In genomic region chr12:76195912-76196708, GRCm38 (mm10) we compare ENCODE assay signal across 8 mouse cellular contexts. TPM values are rescaled to one million over a fixed set of nuclear protein-coding genes. Genes with fewer than 3 reads are reported as not detected.
A peak's percentile ranks its signal among the peaks of the same experiment; 100 is the strongest.
DNase-seq lines count a peak whose midpoint lies in the region; ATAC-seq and TF ChIP-seq lines count a peak whose summit lies in the region.

No protein-coding gene starts in this region.

- peak overlapping the region; percentile 33 for H3K4me3 ChIP-seq in forebrain, embryonic 14.5 days (ENCODE audit: low read depth, low read length)
- H3K4me3 ChIP-seq in liver, embryonic 16.5 days (ENCODE audit: low read depth, low read length), result peak overlapping the region; percentile 46
- peak overlapping the region; percentile 34 for H3K4me3 ChIP-seq in neural tube, embryonic 12.5 days
- peak overlapping the region; percentile 34 for H3K4me3 ChIP-seq in stomach, postnatal 0 days (ENCODE audit: low read depth, low read length)

- ATAC-seq in forebrain, embryonic 14.5 days, result peak; percentile 79
- peak; percentile 93 for ATAC-seq in liver, embryonic 16.5 days (ENCODE audit: low read depth)
- peak; percentile 85 for ATAC-seq in neural tube, embryonic 12.5 days (ENCODE audit: low FRiP score, low read depth)
- peak; percentile 92 for ATAC-seq in stomach, postnatal 0 days (ENCODE audit: low FRiP score, low TSS enrichment)

- no peak overlapping the region for H3K27ac ChIP-seq in forebrain, embryonic 14.5 days (ENCODE audit: low read depth, low read length)
- H3K27ac ChIP-seq in liver, embryonic 16.5 days (ENCODE audit: low read length), result no peak overlapping the region
- H3K27ac ChIP-seq in neural tube, embryonic 12.5 days, result no peak overlapping the region
- H3K27ac ChIP-seq in stomach, postnatal 0 days (replicated peaks), result peak overlapping the region; percentile 79

- under 1% methylated on average over 22 of the region's 22 CpGs for WGBS in forebrain, embryonic 14.5 days
- 1% methylated on average over 22 of the region's 22 CpGs for WGBS in liver, embryonic 16.5 days (ENCODE audit: insufficient replicate concordance)
- WGBS in neural tube, embryonic 12.5 days, result under 1% methylated on average over 22 of the region's 22 CpGs
- 1% methylated on average over 22 of the region's 22 CpGs for WGBS in stomach, postnatal 0 days

- peak overlapping the region; percentile 86 for H3K4me2 ChIP-seq in forebrain, embryonic 14.5 days (ENCODE audit: low read length)
- H3K4me2 ChIP-seq in liver, embryonic 16.5 days (ENCODE audit: low read depth, low read length), result peak overlapping the region; percentile 75
- peak overlapping the region; percentile 91 for H3K4me2 ChIP-seq in neural tube, embryonic 12.5 days (replicated peaks)
- peak overlapping the region; percentile 75 for H3K4me2 ChIP-seq in stomach, postnatal 0 days (replicated peaks; ENCODE audit: low read depth)

- TF ChIP-seq EP300 in stomach, postnatal 0 days (optimal IDR thresholded peaks at IDR 0.05), result no peak

- intact Hi-C loops in heart, postnatal 10 days (cut with DNase I), result loop anchor here (5.0 kb wide), 1 partner anchor 146 kb away; no protein-coding TSS in a partner anchor

- no peaks in the 10 kb centered on the region for H3K9me3 ChIP-seq in forebrain, embryonic 14.5 days (replicated peaks; ENCODE audit: control insufficient read depth, low read length)
- H3K9me3 ChIP-seq in liver, embryonic 16.5 days (replicated peaks; ENCODE audit: control insufficient read depth, low read length), result no peaks in the 10 kb centered on the region
- H3K9me3 ChIP-seq in neural tube, embryonic 12.5 days, result no peaks in the 10 kb centered on the region
- H3K9me3 ChIP-seq in stomach, postnatal 0 days (ENCODE audit: control insufficient read depth, low read length), result no peaks in the 10 kb centered on the region

- H3K27me3 ChIP-seq in forebrain, embryonic 14.5 days (replicated peaks; ENCODE audit: control insufficient read depth, insufficient read depth, low read length), result no peaks in the 10 kb centered on the region; the same call in 1 of the 2 replicates
- no peaks in the 10 kb centered on the region for H3K27me3 ChIP-seq in liver, embryonic 16.5 days (ENCODE audit: control insufficient read depth, insufficient read depth, low read depth, low read length)
- H3K27me3 ChIP-seq in neural tube, embryonic 12.5 days (replicated peaks), result peaks cover 3% of the 10 kb centered on the region; the same call in 1 of the 2 replicates
- H3K27me3 ChIP-seq in stomach, postnatal 0 days (ENCODE audit: control insufficient read depth, insufficient read depth, low read length), result no peaks in the 10 kb centered on the region

- peak overlapping the region; percentile 60 for H3K9ac ChIP-seq in forebrain, embryonic 14.5 days (ENCODE audit: low read length)
- peak overlapping the region; percentile 14; the same call in 1 of the 2 replicates for H3K9ac ChIP-seq in liver, embryonic 16.5 days (ENCODE audit: low read depth, low read length)
- H3K9ac ChIP-seq in neural tube, embryonic 12.5 days, result peak overlapping the region; percentile 41; the same call in 1 of the 2 replicates
- peak overlapping the region; percentile 52 for H3K9ac ChIP-seq in stomach, postnatal 0 days (ENCODE audit: low read length)

- DNase-seq in ES-CJ7 (ENCODE audit: low read depth, low spot score), result peak; percentile 90
- DNase-seq in cerebellum, adult 11-12 months, result peak; percentile 82
- DNase-seq in forebrain, embryonic 14.5 days (ENCODE audit: low spot score), result peak; percentile 82
- DNase-seq in heart, postnatal 10 days, result peak; percentile 87 to 88
- peak; percentile 94 to 95 for DNase-seq in kidney, postnatal 36 days
- DNase-seq in stomach, postnatal 0 days (ENCODE audit: low spot score), result peak; percentile 94

- peaks cover 6% of the 10 kb centered on the region; the same call in 1 of the 2 replicates for H3K4me1 ChIP-seq in forebrain, embryonic 14.5 days (ENCODE audit: control insufficient read depth, insufficient read depth, low read length)
- peaks cover 12% of the 10 kb centered on the region for H3K4me1 ChIP-seq in liver, embryonic 16.5 days (ENCODE audit: control insufficient read depth, low read depth, low read length)
- H3K4me1 ChIP-seq in neural tube, embryonic 12.5 days, result no peaks in the 10 kb centered on the region; the same call in 1 of the 2 replicates
- peaks cover 3% of the 10 kb centered on the region; the same call in 1 of the 2 replicates for H3K4me1 ChIP-seq in stomach, postnatal 0 days (replicated peaks; ENCODE audit: control insufficient read depth, insufficient read depth)

- TF ChIP-seq CTCF in stomach, postnatal 0 days (IDR thresholded peaks at IDR 0.05; ENCODE audit: low read depth), result no peak

- no peaks in the 10 kb centered on the region for H3K36me3 ChIP-seq in forebrain, embryonic 14.5 days (ENCODE audit: control insufficient read depth, insufficient read depth, low read length)
- no peaks in the 10 kb centered on the region for H3K36me3 ChIP-seq in liver, embryonic 16.5 days (ENCODE audit: control insufficient read depth, insufficient read depth)
- no peaks in the 10 kb centered on the region for H3K36me3 ChIP-seq in neural tube, embryonic 12.5 days
- no peaks in the 10 kb centered on the region for H3K36me3 ChIP-seq in stomach, postnatal 0 days (ENCODE audit: control insufficient read depth, insufficient read depth, low read length)

RNA-seq across cellular contexts. Expression of gene Esr2, which starts 19.1 kb away (rescaled TPM):
- polyA plus RNA-seq in forebrain, embryonic 14.5 days (2014; fragmentation: Nextera tagmentation; extraction: Ambion mirVana), result 0.05 and 0.11 TPM in 2 replicates
- total RNA-seq in heart, postnatal 10 days (2021), result under 1 TPM in 1 of 2 experiments, not detected in 1; 0.10 TPM
- not detected in 2 replicates for polyA plus RNA-seq in liver, embryonic 16.5 days (2015; fragmentation: Nextera tagmentation; extraction: Ambion mirVana)
- 0.13 and 0.17 TPM in 2 replicates for polyA plus RNA-seq in neural tube, embryonic 12.5 days (2016; fragmentation: Nextera tagmentation; extraction: Ambion mirVana)
- 0.04 and 0.05 TPM in 2 replicates for polyA plus RNA-seq in stomach, postnatal 0 days (2015; fragmentation: Nextera tagmentation; extraction: Ambion mirVana)

RNA-seq across cellular contexts. Expression of gene Tex21, which starts 50.4 kb away (rescaled TPM):
- not detected in 2 replicates for polyA plus RNA-seq in forebrain, embryonic 14.5 days (2014; fragmentation: Nextera tagmentation; extraction: Ambion mirVana)
- not detected for total RNA-seq in heart, postnatal 10 days (2021)
- 0.11 TPM in 1 of 2 replicates, not detected in the other for polyA plus RNA-seq in liver, embryonic 16.5 days (2015; fragmentation: Nextera tagmentation; extraction: Ambion mirVana)
- not detected in 2 replicates for polyA plus RNA-seq in neural tube, embryonic 12.5 days (2016; fragmentation: Nextera tagmentation; extraction: Ambion mirVana)
- not detected in 2 replicates for polyA plus RNA-seq in stomach, postnatal 0 days (2015; fragmentation: Nextera tagmentation; extraction: Ambion mirVana)

RNA-seq across cellular contexts. Expression of gene Mthfd1, which starts 59.0 kb away (rescaled TPM):
- polyA plus RNA-seq in forebrain, embryonic 14.5 days (2014; fragmentation: Nextera tagmentation; extraction: Ambion mirVana), result 41.3 and 43.2 TPM in 2 replicates
- total RNA-seq in heart, postnatal 10 days (2021), result 10 to 100 TPM; 29.9 to 31.1 TPM
- polyA plus RNA-seq in liver, embryonic 16.5 days (2015; fragmentation: Nextera tagmentation; extraction: Ambion mirVana), result 100 and 102 TPM in 2 replicates
- 39.9 and 40.2 TPM in 2 replicates for polyA plus RNA-seq in neural tube, embryonic 12.5 days (2016; fragmentation: Nextera tagmentation; extraction: Ambion mirVana)
- polyA plus RNA-seq in stomach, postnatal 0 days (2015; fragmentation: Nextera tagmentation; extraction: Ambion mirVana), result 28.9 and 29.6 TPM in 2 replicates
